In genomic region chr12:17709926-17710746, GRCm38 (mm10) we compare ENCODE assay signal across 8 mouse cellular contexts. TPM values are rescaled to one million over a fixed set of nuclear protein-coding genes. Genes with fewer than 3 reads are reported as not detected.
DNase-seq lines count a peak whose midpoint lies in the region; ATAC-seq lines count a peak whose summit lies in the region.

No protein-coding gene starts in this region.

- peak; percentile 69 for ATAC-seq in activated CD4-positive, CD25-positive, alpha-beta regulatory T cell, adult 4 months
- ATAC-seq in intestine, embryonic 15.5 days = peak; percentile 76
- 0 out of 2 replicates have a peak, but pooled peaks have one; percentile 25 for ATAC-seq in liver, embryonic 16.5 days (ENCODE audit: low read depth)

- H3K9ac ChIP-seq in intestine, embryonic 15.5 days = peak overlapping the region; percentile 10; the same call in 1 of the 2 replicates
- no peak overlapping the region for H3K9ac ChIP-seq in liver, embryonic 16.5 days (ENCODE audit: low read depth, low read length)

- intact Hi-C loops in left cerebral cortex, postnatal 10 days (cut with DNase I) = no loop called here

- peak; percentile 37 for DNase-seq in CD4-positive, CD25-positive, alpha-beta regulatory T cell, adult 2 months (ENCODE audit: low read depth, low spot score)
- no peak for DNase-seq in cerebellum, adult 18-20 months
- DNase-seq in right cerebral cortex, postnatal 4 days = no peak
- DNase-seq in left cerebral cortex, postnatal 10 days (ENCODE audit: extremely low spot score in 1 of 2, low spot score in 2 of 2) = no peak
- DNase-seq in adrenal gland, adult 8-10 months = no peak

- 37% methylated on average over 17 of the region's 17 CpGs for WGBS in intestine, embryonic 15.5 days
- 54% methylated on average over 17 of the region's 17 CpGs for WGBS in liver, embryonic 16.5 days (ENCODE audit: insufficient replicate concordance)

- peaks cover 31% of the 10 kb centered on the region for H3K4me1 ChIP-seq in intestine, embryonic 15.5 days (replicated peaks)
- H3K4me1 ChIP-seq in liver, embryonic 16.5 days (ENCODE audit: control insufficient read depth, low read depth, low read length) = peaks cover 27% of the 10 kb centered on the region

- H3K27me3 ChIP-seq in intestine, embryonic 15.5 days (replicated peaks) = no peaks in the 10 kb centered on the region
- H3K27me3 ChIP-seq in liver, embryonic 16.5 days (ENCODE audit: control insufficient read depth, insufficient read depth, low read depth, low read length) = no peaks in the 10 kb centered on the region

- H3K9me3 ChIP-seq in intestine, embryonic 15.5 days = no peaks in the 10 kb centered on the region
- H3K9me3 ChIP-seq in liver, embryonic 16.5 days (replicated peaks; ENCODE audit: control insufficient read depth, low read length) = no peaks in the 10 kb centered on the region

- H3K27ac ChIP-seq in intestine, embryonic 15.5 days = peak overlapping the region; percentile 70
- peak overlapping the region; percentile 39; the same call in 1 of the 2 replicates for H3K27ac ChIP-seq in liver, embryonic 16.5 days (ENCODE audit: low read length)

- H3K4me2 ChIP-seq in intestine, embryonic 15.5 days (replicated peaks) = peak overlapping the region; percentile 43
- H3K4me2 ChIP-seq in liver, embryonic 16.5 days (ENCODE audit: low read depth, low read length) = no peak overlapping the region

- H3K36me3 ChIP-seq in intestine, embryonic 15.5 days = no peaks in the 10 kb centered on the region
- no peaks in the 10 kb centered on the region for H3K36me3 ChIP-seq in liver, embryonic 16.5 days (ENCODE audit: control insufficient read depth, insufficient read depth)

- H3K4me3 ChIP-seq in intestine, embryonic 15.5 days (replicated peaks) = no peak overlapping the region
- no peak overlapping the region for H3K4me3 ChIP-seq in liver, embryonic 16.5 days (ENCODE audit: low read depth, low read length)

RNA-seq across cellular contexts. Expression of gene Hpcal1, which starts 19.5 kb away (rescaled TPM):
- polyA plus RNA-seq in activated CD4-positive, CD25-positive, alpha-beta regulatory T cell, adult 4 months (2017; shearing (Covaris generic)) = 10 to 100 TPM; 59.7 to 63.6 TPM
- polyA plus RNA-seq in intestine, embryonic 15.5 days (2015; fragmentation: Nextera tagmentation; extraction: Ambion mirVana) = 46.7 and 53.5 TPM in 2 replicates
- 22.2 and 23.6 TPM in 2 replicates for polyA plus RNA-seq in liver, embryonic 16.5 days (2015; fragmentation: Nextera tagmentation; extraction: Ambion mirVana)
- total RNA-seq in left cerebral cortex, postnatal 10 days (2021) = 10 to 100 TPM; 54.8 to 66.9 TPM
- total RNA-seq in adrenal gland, adult 8-10 months (2022) = 10 to 100 TPM; 18.8 to 34.0 (median 25.4) TPM

Comparison
In these comparisons a context has a peak if more than half of its experiments do, and no peak if none do; other contexts are left out.
1. ATAC-seq: peak in every context shown above with its lines; median percentile 76 in intestine, embryonic 15.5 days; 69 in activated CD4-positive, CD25-positive, alpha-beta regulatory T cell, adult 4 months; 25 in liver, embryonic 16.5 days.